Mouse (Mus musculus): ENCODE results near the gene Pym1.

The Pym1 gene

DNA sequence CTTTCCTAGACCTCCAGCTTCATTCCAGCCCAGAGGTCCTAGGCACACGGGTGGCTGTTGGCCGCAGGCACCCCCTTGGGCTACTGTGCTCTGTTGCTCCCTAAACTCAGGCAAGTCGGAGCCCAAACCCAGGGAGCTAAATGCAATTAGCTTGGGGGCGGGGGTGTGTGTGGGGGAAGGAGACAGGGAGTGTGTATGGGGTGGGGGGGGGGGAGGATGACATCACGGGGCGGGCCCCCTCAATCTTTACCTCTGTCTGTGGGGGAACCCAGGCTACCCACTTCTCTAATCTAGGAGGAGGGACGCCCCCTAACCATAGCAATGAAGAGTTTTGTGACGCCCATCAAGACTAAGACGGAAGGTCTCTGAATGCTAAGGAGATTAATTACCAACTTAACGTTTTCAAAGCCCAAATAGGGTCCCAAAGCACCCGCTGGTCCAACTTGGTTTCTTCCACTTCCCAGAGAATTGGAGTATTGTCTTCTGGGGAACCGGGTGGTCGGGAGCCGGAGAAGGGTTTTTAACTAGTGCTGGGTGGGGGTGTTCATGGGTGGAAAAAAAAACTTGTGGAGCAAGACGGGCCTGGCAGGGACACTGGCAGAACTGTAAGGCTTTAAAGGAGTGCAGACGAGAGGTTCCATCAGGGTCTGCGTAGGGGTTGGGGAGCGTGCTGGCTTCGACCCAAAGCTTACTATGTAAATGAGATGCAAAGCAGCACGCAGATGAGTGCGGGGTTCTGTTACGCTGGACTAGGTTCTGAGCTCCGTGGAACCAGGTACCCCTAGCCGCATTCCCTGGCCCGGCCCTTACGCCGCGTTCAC, 56.8 kb downstream of the Pym1 start, which contains the start of gene Tmem198b:
TSS of gene Tmem198b (minus strand) at position 100 of the 821 bp plus-strand sequence.
- DNase-seq (ENCODE audit: low read depth, low spot score): peak; percentile 83

GRCm38 (mm10) chr10:128805092-128806000, 57.7 kb downstream of the Pym1 start:
- DNase-seq (ENCODE audit: low read depth, low spot score): peak; percentile 99

DNA sequence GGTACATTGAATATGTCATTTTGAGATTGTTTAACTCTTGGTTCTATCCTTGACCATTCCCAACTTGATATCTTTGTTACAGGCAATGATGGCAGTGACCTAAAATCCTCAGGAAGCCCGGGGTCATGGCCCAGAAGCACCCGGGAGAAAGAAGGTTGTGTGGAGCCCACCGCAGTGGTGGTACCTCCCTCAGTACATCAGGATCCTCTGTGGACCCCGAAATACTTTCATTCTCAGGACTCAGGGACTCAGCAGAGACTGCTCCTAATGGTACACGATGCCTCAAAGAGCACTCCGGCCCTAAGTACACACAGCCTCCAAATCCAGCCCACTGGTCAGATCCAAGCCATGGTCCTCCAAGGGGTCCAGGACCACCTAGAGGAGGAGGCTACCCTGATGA, 58.4 kb downstream of the Pym1 start:
- no peak for DNase-seq (ENCODE audit: low read depth, low spot score)

GRCm38 (mm10) chr10:128807018-128807417, 59.3 kb downstream of the Pym1 start:
- DNase-seq (ENCODE audit: low read depth, low spot score): no peak
